Mouse (Mus musculus) inflammation-experienced regulatory T-cells, adult 6 months (primary cell): ENCODE data around the gene Cd300a. TPM values are rescaled to one million over a fixed set of nuclear protein-coding genes. Genes with fewer than 3 reads are reported as not detected.

Experiments used
- ATAC-seq: one replicate; pipeline ENCODE4 v1.8.0; 2017
- polyA plus RNA-seq, 3 experiments: library from polyadenylated mRNA; unstranded; fragments of 100-300 nt; shearing (Covaris generic); gene quantifications; one replicate each; pipeline ENCODE4 v1.2.1; 2017

The Cd300a gene
- under 1 TPM; 0.12 to 0.75 (median 0.27) TPM for polyA plus RNA-seq

- no peak for ATAC-seq
Measured at GRCm38 (mm10) chr11:114889991-114890518, at the start of gene Cd300a. Gene Cd300a (plus strand): TSS chr11:114890041.

- ATAC-seq: no peak
Measured at GRCm38 (mm10) chr11:114843818-114844463, 45.9 kb upstream of the Cd300a start.

GRCm38 (mm10) chr11:114844464-114845220, 45.2 kb upstream of the Cd300a start:
- no peak for ATAC-seq

- no peak for ATAC-seq
Measured at GRCm38 (mm10) chr11:114846336-114846735, 43.5 kb upstream of the Cd300a start.

GRCm38 (mm10) chr11:114847008-114847407, 42.8 kb upstream of the Cd300a start:
- no peak for ATAC-seq

- ATAC-seq: no peak
Measured at GRCm38 (mm10) chr11:114849572-114849971, 40.3 kb upstream of the Cd300a start.

GRCm38 (mm10) chr11:114850066-114850451, 39.8 kb upstream of the Cd300a start:
- ATAC-seq: no peak

GRCm38 (mm10) chr11:114850452-114851268, 39.2 kb upstream of the Cd300a start, which contains the start of gene Gprc5c:
Gene Gprc5c (plus strand): TSS chr11:114851152.
- no peak for ATAC-seq

GRCm38 (mm10) chr11:114851269-114851607, 38.6 kb upstream of the Cd300a start:
- no peak for ATAC-seq

GRCm38 (mm10) chr11:114851608-114852310, 38.1 kb upstream of the Cd300a start:
- no peak for ATAC-seq

- ATAC-seq: no peak
Measured at GRCm38 (mm10) chr11:114852311-114853173, 37.3 kb upstream of the Cd300a start.

GRCm38 (mm10) chr11:114853174-114853838, 36.5 kb upstream of the Cd300a start:
- no peak for ATAC-seq

GRCm38 (mm10) chr11:114854581-114854980, 35.3 kb upstream of the Cd300a start:
- no peak for ATAC-seq

- ATAC-seq: no peak
Measured at GRCm38 (mm10) chr11:114856125-114856524, 33.7 kb upstream of the Cd300a start.

- no peak for ATAC-seq
Measured at GRCm38 (mm10) chr11:114858641-114859040, 31.2 kb upstream of the Cd300a start.

GRCm38 (mm10) chr11:114861057-114861456, 28.8 kb upstream of the Cd300a start:
- no peak for ATAC-seq

- no peak for ATAC-seq
Measured at GRCm38 (mm10) chr11:114862687-114863086, 27.2 kb upstream of the Cd300a start.

GRCm38 (mm10) chr11:114863918-114864420, 25.9 kb upstream of the Cd300a start:
- ATAC-seq: no peak

GRCm38 (mm10) chr11:114865999-114866398, 23.8 kb upstream of the Cd300a start:
- no peak for ATAC-seq
